Mouse (Mus musculus) stomach, embryonic 15.5 days (tissue): ENCODE measurements at regions not wholly inside any gene's neighbourhood (a gene's known extent, or its start where the extent isn't known, plus 50 kb on each side); places are given as distances from the start of the nearest gene placed in this dataset.
A peak's percentile ranks its signal among the peaks of the same experiment; 100 is the strongest.

Experiments
- ATAC-seq: fragments of 200-750 bp; cut with Nextera tagmentation; 2 replicates; pipeline ENCODE4 v1.8.0; 2017; ENCODE audit warnings: low read depth, moderate number of reproducible peaks, moderate TSS enrichment; ENCODE audit not compliant: insufficient read depth, low FRiP score
- H3K27ac ChIP-seq: fragments of 300-500 bp; sonication (generic); 2 replicates; pipeline ENCODE4 v1.5.1; 2015; ENCODE audit warnings: mild to moderate bottlenecking, inconsistent platforms
- H3K27me3 ChIP-seq: fragments of 300-500 bp; sonication (generic); replicated peaks from 2 replicates; pipeline ENCODE4 v1.6.1; 2015; ENCODE audit warnings: inconsistent platforms
- H3K36me3 ChIP-seq: fragments of 300-500 bp; sonication (generic); 2 replicates; pipeline ENCODE4 v1.6.1; 2015; ENCODE audit warnings: inconsistent platforms
- H3K4me1 ChIP-seq: fragments of 300-500 bp; sonication (generic); 2 replicates; pipeline ENCODE4 v1.6.1; 2015; ENCODE audit warnings: inconsistent platforms
- H3K4me2 ChIP-seq: fragments of 300-500 bp; sonication (generic); 2 replicates; pipeline ENCODE4 v1.6.1; 2015; ENCODE audit warnings: mild to moderate bottlenecking, inconsistent platforms
- H3K4me3 ChIP-seq: fragments of 300-500 bp; sonication (generic); replicated peaks from 2 replicates; pipeline ENCODE4 v1.5.1; 2015; ENCODE audit warnings: inconsistent platforms
- H3K9ac ChIP-seq: fragments of 300-500 bp; sonication (generic); 2 replicates; pipeline ENCODE4 v1.6.1; 2015; ENCODE audit warnings: inconsistent platforms
- H3K9me3 ChIP-seq: fragments of 300-500 bp; sonication (generic); 2 replicates; pipeline ENCODE4 v1.6.1; 2016; ENCODE audit warnings: inconsistent platforms
- WGBS: fragments of 180-500 bp; shearing (Covaris S2); methylation state at CpG from one replicate; pipeline ENCODE4 v1.1.7; 2015; 5-methylcytosine and 5-hydroxymethylcytosine counted together

- no peak for ATAC-seq
- Histone ChIP-seq H3K4me1 (peaks cover 13% of the 10 kb centered on the region), H3K27me3 (no peaks in the 10 kb centered on the region), H3K9me3 (no peaks in the 10 kb centered on the region), H3K36me3 (no peaks in the 10 kb centered on the region), H3K9ac (no peak overlapping the region), H3K4me3 (no peak overlapping the region), H3K4me2 (no peak overlapping the region), H3K27ac (no peak overlapping the region)
- 62% methylated on average over 3 of the region's 3 CpGs for WGBS
These were observed 119.1 kb upstream of the Gdf10 start for GRCm38 (mm10) chr14:33804321-33804720.

DNA sequence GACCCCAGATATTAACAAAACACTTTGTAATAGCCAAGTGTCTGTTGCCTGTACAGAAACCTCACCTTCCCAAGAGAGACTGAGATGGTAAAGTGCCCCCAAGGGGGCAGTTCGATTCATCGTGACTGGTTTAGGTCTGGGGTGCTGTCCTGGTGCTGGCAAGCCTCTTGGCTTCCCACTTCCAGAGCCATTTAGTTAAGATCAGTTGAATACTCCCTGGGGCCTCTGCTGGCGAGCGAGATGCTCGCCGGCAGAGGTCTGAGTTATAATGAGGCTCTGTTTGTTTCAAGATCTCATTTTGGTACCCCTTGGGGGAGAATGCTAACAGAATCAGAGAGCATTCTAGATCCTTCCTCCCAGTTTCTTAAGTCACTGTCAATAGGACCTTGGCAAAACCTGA lies 118.7 kb upstream of the Gdf10 start:
- no peak overlapping the region for H3K9ac ChIP-seq
- H3K27ac ChIP-seq, result no peak overlapping the region
- no peaks in the 10 kb centered on the region for H3K36me3 ChIP-seq
- no peak overlapping the region for H3K4me2 ChIP-seq
- H3K9me3 ChIP-seq, result no peaks in the 10 kb centered on the region
- H3K4me1 ChIP-seq, result peaks cover 13% of the 10 kb centered on the region
- no peak overlapping the region for H3K4me3 ChIP-seq
- no peak for ATAC-seq
- no peaks in the 10 kb centered on the region for H3K27me3 ChIP-seq
- WGBS, result 62% methylated on average over 6 of the region's 6 CpGs

GRCm38 (mm10) chr14:33807196-33807595 lies 116.2 kb upstream of the Gdf10 start:
- no peak overlapping the region for H3K4me2 ChIP-seq
- WGBS, result 52% methylated on average over 7 of the region's 7 CpGs
- no peaks in the 10 kb centered on the region for H3K9me3 ChIP-seq
- ATAC-seq, result no peak
- H3K27ac ChIP-seq, result 0 out of 2 replicates have a peak overlapping the region, but pooled peaks have one; percentile 7
- no peaks in the 10 kb centered on the region for H3K27me3 ChIP-seq
- no peaks in the 10 kb centered on the region for H3K36me3 ChIP-seq
- H3K4me3 ChIP-seq, result no peak overlapping the region
- H3K4me1 ChIP-seq, result peaks cover 13% of the 10 kb centered on the region
- no peak overlapping the region for H3K9ac ChIP-seq

DNA sequence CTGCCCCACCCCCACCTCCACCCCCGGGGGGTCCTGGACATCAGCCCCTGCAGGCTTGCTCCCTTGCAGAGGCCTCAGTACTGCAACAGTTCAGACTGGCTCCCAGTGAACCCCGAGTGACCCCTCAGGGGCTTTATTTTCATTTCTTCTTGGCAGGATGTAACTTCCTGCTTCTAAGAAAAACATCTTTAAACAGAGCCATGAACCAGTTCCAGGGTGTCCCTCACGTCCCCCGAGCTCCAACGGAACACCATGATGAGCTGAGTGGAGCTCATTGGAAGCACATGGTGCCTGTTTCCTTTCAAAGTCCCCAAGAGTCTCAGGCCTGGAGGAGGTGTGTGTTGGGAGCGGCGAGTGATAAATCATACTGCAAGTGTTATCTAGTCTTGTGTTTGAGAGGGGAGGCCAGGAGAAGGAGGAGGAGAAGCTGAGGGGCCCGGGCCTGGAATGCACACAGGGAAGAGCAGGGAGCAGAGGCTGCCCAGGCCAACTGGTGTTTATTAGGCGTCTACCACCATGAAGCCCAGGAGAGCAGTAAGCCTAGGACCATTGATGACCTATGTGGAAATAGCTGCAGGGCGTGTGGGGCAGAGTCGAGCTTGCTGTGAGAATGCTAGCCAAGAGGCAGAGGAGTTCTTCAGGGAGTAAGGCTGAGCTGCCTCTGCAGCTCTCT lies 114.7 kb upstream of the Gdf10 start:
- no peak overlapping the region for H3K4me2 ChIP-seq
- WGBS, result 17% methylated on average over 11 of the region's 11 CpGs

GRCm38 (mm10) chr14:33810584-33810983 lies 112.8 kb upstream of the Gdf10 start:
- H3K27me3 ChIP-seq, result no peaks in the 10 kb centered on the region
- H3K9me3 ChIP-seq, result no peaks in the 10 kb centered on the region
- WGBS, result 87% methylated on average over 4 of the region's 4 CpGs
- H3K4me3 ChIP-seq, result no peak overlapping the region
- no peak overlapping the region for H3K27ac ChIP-seq
- no peak overlapping the region for H3K9ac ChIP-seq
- H3K4me1 ChIP-seq, result peaks cover 13% of the 10 kb centered on the region
- no peaks in the 10 kb centered on the region for H3K36me3 ChIP-seq
- H3K4me2 ChIP-seq, result no peak overlapping the region
- ATAC-seq, result no peak

More for the DNA sequence above, 114.7 kb upstream of the Gdf10 start:
- H3K36me3 ChIP-seq, result no peaks in the 10 kb centered on the region
- H3K4me3 ChIP-seq, result no peak overlapping the region
- no peaks in the 10 kb centered on the region for H3K9me3 ChIP-seq
- peaks cover 13% of the 10 kb centered on the region for H3K4me1 ChIP-seq
- peak; percentile 65 for ATAC-seq
- H3K9ac ChIP-seq, result no peak overlapping the region
- H3K27ac ChIP-seq, result peak overlapping the region; percentile 49; the same call in 1 of the 2 replicates
- H3K27me3 ChIP-seq, result no peaks in the 10 kb centered on the region

GRCm38 (mm10) chr14:33811241-33811640 lies 112.1 kb upstream of the Gdf10 start:
- Histone ChIP-seq H3K9ac (no peak overlapping the region), H3K4me1 (peaks cover 13% of the 10 kb centered on the region), H3K4me2 (no peak overlapping the region), H3K27me3 (no peaks in the 10 kb centered on the region), H3K9me3 (no peaks in the 10 kb centered on the region), H3K27ac (no peak overlapping the region), H3K4me3 (no peak overlapping the region), H3K36me3 (no peaks in the 10 kb centered on the region)
- no peak for ATAC-seq
- 57% methylated on average over 3 of the region's 3 CpGs for WGBS

- Histone ChIP-seq H3K4me3 (no peak overlapping the region), H3K9me3 (no peaks in the 10 kb centered on the region), H3K27ac (no peak overlapping the region), H3K36me3 (no peaks in the 10 kb centered on the region), H3K4me2 (no peak overlapping the region), H3K9ac (no peak overlapping the region), H3K27me3 (no peaks in the 10 kb centered on the region), H3K4me1 (peaks cover 13% of the 10 kb centered on the region)
- WGBS, result 64% methylated on average over 8 of the region's 8 CpGs
- ATAC-seq, result no peak
These were observed 111.1 kb upstream of the Gdf10 start for GRCm38 (mm10) chr14:33812266-33812665.

DNA sequence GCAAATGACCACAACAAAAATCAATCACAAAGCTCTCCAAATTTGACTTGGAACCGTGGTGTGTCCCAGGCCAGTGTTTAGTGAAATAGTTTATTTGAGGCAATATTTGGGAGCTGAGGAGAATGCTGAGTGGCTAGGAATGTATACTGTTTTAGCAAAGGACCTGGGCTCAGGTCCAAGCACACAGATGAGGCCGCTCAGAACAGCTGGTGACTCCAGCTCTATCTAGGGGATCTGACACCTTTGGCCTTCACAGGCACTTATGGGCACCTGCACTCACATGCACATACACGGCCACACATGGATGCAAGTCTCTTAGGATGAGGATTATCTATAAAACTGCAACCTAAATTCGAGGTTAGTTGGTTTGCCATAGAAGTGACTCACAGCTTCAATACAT lies 110.6 kb upstream of the Gdf10 start:
- H3K36me3 ChIP-seq, result no peaks in the 10 kb centered on the region
- no peak for ATAC-seq
- H3K4me1 ChIP-seq, result peaks cover 11% of the 10 kb centered on the region
- no peak overlapping the region for H3K4me2 ChIP-seq
- no peak overlapping the region for H3K4me3 ChIP-seq
- H3K27ac ChIP-seq, result no peak overlapping the region
- H3K9me3 ChIP-seq, result no peaks in the 10 kb centered on the region
- H3K27me3 ChIP-seq, result no peaks in the 10 kb centered on the region
- WGBS, result 49% methylated on average over 4 of the region's 4 CpGs
- no peak overlapping the region for H3K9ac ChIP-seq

DNA sequence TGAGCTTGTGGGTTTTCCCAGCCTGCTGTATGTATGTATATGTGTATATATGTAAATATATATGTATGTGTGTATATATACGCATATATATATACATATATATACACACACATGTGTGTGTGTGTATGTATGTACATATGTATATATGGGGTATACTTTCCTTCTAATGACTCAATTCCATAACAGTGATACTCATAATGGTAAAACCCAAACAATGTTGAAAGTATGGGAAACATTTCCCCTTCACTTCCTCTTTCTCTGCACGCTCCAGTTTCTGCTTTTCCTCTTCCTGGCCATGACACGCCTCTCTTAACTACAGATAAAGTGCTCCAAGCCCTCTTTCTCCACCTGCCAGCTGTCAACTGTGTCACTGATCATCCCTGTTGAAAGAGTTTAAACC lies 110.1 kb upstream of the Gdf10 start:
- H3K4me3 ChIP-seq, result no peak overlapping the region
- no peaks in the 10 kb centered on the region for H3K9me3 ChIP-seq
- no peak overlapping the region for H3K4me2 ChIP-seq
- no peaks in the 10 kb centered on the region for H3K36me3 ChIP-seq
- no peak for ATAC-seq
- H3K27ac ChIP-seq, result no peak overlapping the region
- H3K27me3 ChIP-seq, result no peaks in the 10 kb centered on the region
- 58% methylated on average over 3 of the region's 3 CpGs for WGBS
- H3K9ac ChIP-seq, result no peak overlapping the region
- H3K4me1 ChIP-seq, result peaks cover 6% of the 10 kb centered on the region

GRCm38 (mm10) chr14:33814107-33814506 lies 109.3 kb upstream of the Gdf10 start:
- no peaks in the 10 kb centered on the region for H3K27me3 ChIP-seq

DNA sequence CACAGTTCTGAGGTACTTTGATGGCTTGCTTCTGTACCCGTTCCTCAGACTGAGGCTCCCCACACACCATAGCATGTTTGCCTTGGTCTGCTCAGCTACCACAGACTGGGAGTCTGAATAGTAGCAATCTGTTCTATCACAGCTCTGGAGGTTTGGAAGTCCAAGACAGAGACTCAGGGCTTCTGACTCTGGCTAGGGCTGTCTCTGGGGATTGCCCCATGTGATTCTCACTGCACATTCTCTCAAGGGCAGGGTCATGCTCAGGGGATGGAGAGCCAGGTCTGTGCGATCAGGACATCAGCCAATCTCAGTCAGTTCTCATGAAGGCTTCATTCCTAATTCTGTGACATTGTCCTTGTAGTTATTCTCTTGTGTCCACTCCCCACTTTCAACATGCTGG lies 108.8 kb upstream of the Gdf10 start:
- 73% methylated on average over 2 of the region's 2 CpGs for WGBS
- H3K27ac ChIP-seq, result no peak overlapping the region
- H3K4me2 ChIP-seq, result no peak overlapping the region
- no peaks in the 10 kb centered on the region for H3K36me3 ChIP-seq
- no peak overlapping the region for H3K4me3 ChIP-seq
- no peak for ATAC-seq
- H3K4me1 ChIP-seq, result no peaks in the 10 kb centered on the region
- no peaks in the 10 kb centered on the region for H3K27me3 ChIP-seq
- H3K9me3 ChIP-seq, result no peaks in the 10 kb centered on the region
- H3K9ac ChIP-seq, result no peak overlapping the region

More at GRCm38 (mm10) chr14:33814107-33814506, 109.3 kb upstream of the Gdf10 start:
- H3K36me3 ChIP-seq, result no peaks in the 10 kb centered on the region
- no peaks in the 10 kb centered on the region for H3K9me3 ChIP-seq
- no peak overlapping the region for H3K4me2 ChIP-seq
- no peak overlapping the region for H3K27ac ChIP-seq
- no peak overlapping the region for H3K4me3 ChIP-seq
- 0 out of 2 replicates have a peak, but pooled peaks cover under 1% of the 10 kb centered on the region for H3K4me1 ChIP-seq
- no peak for ATAC-seq
- H3K9ac ChIP-seq, result no peak overlapping the region
- WGBS, result 36% methylated on average over 1 of the region's 1 CpGs

- no peaks in the 10 kb centered on the region for H3K4me1 ChIP-seq
- no peak overlapping the region for H3K27ac ChIP-seq
- H3K4me3 ChIP-seq, result no peak overlapping the region
- no peaks in the 10 kb centered on the region for H3K27me3 ChIP-seq
- ATAC-seq, result no peak
- no peak overlapping the region for H3K4me2 ChIP-seq
- no peaks in the 10 kb centered on the region for H3K36me3 ChIP-seq
- 81% methylated on average over 14 of the region's 14 CpGs for WGBS
- no peaks in the 10 kb centered on the region for H3K9me3 ChIP-seq
- H3K9ac ChIP-seq, result no peak overlapping the region
These were observed 102.7 kb upstream of the Gdf10 start for GRCm38 (mm10) chr14:33820541-33821260.
